Mouse (Mus musculus): ENCODE results near the gene Parp12. TPM values are rescaled to one million over a fixed set of nuclear protein-coding genes. Genes with fewer than 3 reads are reported as not detected.

The Parp12 gene
- polyA plus RNA-seq, 1 experiment from 2014 or later, result 2.7 TPM

DNA sequence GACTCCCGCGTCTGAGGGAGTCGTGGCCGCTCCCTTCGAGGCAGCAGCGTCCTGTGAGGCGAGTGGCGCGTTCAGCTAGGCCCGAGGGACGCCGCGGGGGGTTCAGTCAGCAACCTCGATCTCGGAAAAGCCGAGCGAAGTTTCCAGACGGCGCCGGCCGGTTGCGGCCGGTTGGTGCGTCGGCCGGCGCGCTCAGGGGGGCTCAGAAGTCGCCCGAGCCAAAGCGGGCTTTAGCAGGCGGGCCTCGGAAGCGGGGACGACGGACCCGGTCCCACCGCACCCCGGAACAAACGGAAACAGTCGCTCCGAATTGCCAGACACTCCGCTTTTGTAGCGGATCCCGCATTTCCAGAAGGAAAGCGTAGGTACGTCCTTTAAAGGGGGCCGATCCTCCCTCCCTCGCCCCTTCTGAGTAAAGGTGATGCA is 320 bp upstream of the Parp12 start:
- H3K27ac ChIP-seq (replicated peaks; ENCODE audit: low read depth, low read length), result no peak overlapping the region

DNA sequence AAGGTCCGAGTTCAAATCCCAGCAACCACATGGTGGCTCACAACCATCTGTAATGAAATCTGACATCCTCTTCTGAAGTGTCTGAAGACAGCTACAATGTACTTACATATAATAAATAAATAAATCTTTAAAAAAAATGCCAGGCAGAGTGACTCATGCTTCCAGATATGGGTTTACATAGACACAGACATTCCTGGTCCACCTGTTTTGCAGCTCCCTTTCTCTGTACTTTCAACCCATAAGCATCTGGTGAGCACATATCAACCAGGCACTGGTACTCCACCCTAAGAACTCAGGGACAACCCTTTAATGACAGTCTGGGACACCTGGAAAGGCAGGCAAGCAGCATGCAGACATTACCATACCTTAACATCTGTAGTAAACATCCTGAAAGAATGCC is 2.7 kb downstream of the Parp12 start:
- ATAC-seq (replicated peaks; ENCODE audit: insufficient number of reproducible peaks, low FRiP score, low TSS enrichment, low read depth) (no peak), DNase-seq (ENCODE audit: low spot score) (no peak)
- Histone ChIP-seq H3K27me3 (ENCODE audit: control insufficient read depth, insufficient read depth, low read length) (peaks cover 32% of the 10 kb centered on the region), H3K9me3 (replicated peaks; ENCODE audit: control insufficient read depth, low read length) (peaks cover 3% of the 10 kb centered on the region; the same call in 1 of the 2 replicates), H3K27ac (replicated peaks; ENCODE audit: low read depth, low read length) (no peak overlapping the region), H3K4me2 (ENCODE audit: low read depth, low read length) (no peak overlapping the region), H3K9ac (replicated peaks; ENCODE audit: low read length) (no peak overlapping the region), H3K4me1 (ENCODE audit: control insufficient read depth, insufficient read depth, low read length) (no peaks in the 10 kb centered on the region), H3K4me3 (ENCODE audit: low read depth, low read length) (no peak overlapping the region; the same call in 1 of the 2 replicates), H3K36me3 (replicated peaks; ENCODE audit: control insufficient read depth, insufficient read depth, low read depth, low read length) (no peaks in the 10 kb centered on the region)
- 69% methylated on average over 1 of the region's 1 CpGs for WGBS

More for the DNA sequence above, 320 bp upstream of the Parp12 start:
- no peak for ATAC-seq (replicated peaks; ENCODE audit: insufficient number of reproducible peaks, low FRiP score, low TSS enrichment, low read depth)
- Histone ChIP-seq H3K4me1 (ENCODE audit: control insufficient read depth, insufficient read depth, low read length) (no peaks in the 10 kb centered on the region), H3K4me2 (ENCODE audit: low read depth, low read length) (peak overlapping the region; percentile 70), H3K9ac (replicated peaks; ENCODE audit: low read length) (peak overlapping the region; percentile 52), H3K4me3 (ENCODE audit: low read depth, low read length) (peak overlapping the region; percentile 58), H3K36me3 (replicated peaks; ENCODE audit: control insufficient read depth, insufficient read depth, low read depth, low read length) (no peaks in the 10 kb centered on the region), H3K9me3 (replicated peaks; ENCODE audit: control insufficient read depth, low read length) (peaks cover 3% of the 10 kb centered on the region; the same call in 1 of the 2 replicates), H3K27me3 (ENCODE audit: control insufficient read depth, insufficient read depth, low read length) (peaks cover 32% of the 10 kb centered on the region)
- WGBS, result 8% methylated on average over 49 of the region's 49 CpGs
- peak; percentile 39 for DNase-seq (ENCODE audit: low spot score)

DNA sequence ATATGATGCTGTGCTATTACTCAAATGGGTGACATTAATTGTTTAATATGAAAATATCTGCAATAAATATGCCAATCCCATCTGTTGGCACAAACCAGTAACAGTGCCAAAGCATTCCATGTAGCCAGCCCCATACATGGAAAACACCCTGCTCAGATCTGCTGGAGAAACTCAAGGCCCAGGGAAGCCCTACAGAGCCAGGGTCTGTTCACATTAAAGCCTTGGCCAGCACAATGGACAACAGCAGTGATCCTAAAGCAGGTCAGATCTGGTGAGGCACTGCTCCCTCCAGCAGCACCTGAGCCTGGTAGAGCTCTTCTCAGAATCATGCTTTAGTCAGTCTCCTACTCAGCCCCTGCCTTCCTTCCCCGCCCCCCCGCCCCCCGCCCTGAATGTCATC is 5.0 kb downstream of the Parp12 start:
- no peaks in the 10 kb centered on the region for H3K4me1 ChIP-seq (ENCODE audit: control insufficient read depth, insufficient read depth, low read length)
- H3K9ac ChIP-seq (replicated peaks; ENCODE audit: low read length), result no peak overlapping the region
- no peaks in the 10 kb centered on the region for H3K9me3 ChIP-seq (replicated peaks; ENCODE audit: control insufficient read depth, low read length)
- ATAC-seq (replicated peaks; ENCODE audit: insufficient number of reproducible peaks, low FRiP score, low TSS enrichment, low read depth) (no peak), DNase-seq (ENCODE audit: low spot score) (no peak)
- no peak overlapping the region for H3K4me3 ChIP-seq (ENCODE audit: low read depth, low read length)
- no peaks in the 10 kb centered on the region for H3K36me3 ChIP-seq (replicated peaks; ENCODE audit: control insufficient read depth, insufficient read depth, low read depth, low read length)
- H3K4me2 ChIP-seq (ENCODE audit: low read depth, low read length), result no peak overlapping the region
- WGBS, result 73% methylated on average over 3 of the region's 3 CpGs
- H3K27me3 ChIP-seq (ENCODE audit: control insufficient read depth, insufficient read depth, low read length), result peaks cover 22% of the 10 kb centered on the region
- no peak overlapping the region for H3K27ac ChIP-seq (replicated peaks; ENCODE audit: low read depth, low read length)

DNA sequence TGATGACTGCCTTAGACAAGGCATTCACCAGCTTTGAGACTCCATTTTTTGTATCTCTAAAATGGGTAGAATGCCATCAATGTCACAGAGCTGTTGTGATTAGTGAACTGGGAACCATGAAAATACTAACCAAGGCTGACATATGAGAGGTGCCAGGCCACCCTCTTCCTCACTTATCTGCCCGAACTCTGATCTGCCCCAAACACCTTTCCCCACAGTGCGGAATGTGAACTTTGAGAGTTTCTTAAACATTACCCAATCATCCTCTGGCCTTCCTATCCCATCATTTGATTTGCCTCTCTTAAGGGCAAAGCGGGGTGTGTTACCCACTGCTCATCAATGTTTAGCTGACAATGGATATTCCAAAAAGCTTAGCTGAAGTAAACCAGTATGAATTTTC is 5.4 kb downstream of the Parp12 start:
- Histone ChIP-seq H3K9ac (replicated peaks; ENCODE audit: low read length) (no peak overlapping the region), H3K4me3 (ENCODE audit: low read depth, low read length) (no peak overlapping the region), H3K27me3 (ENCODE audit: control insufficient read depth, insufficient read depth, low read length) (peaks cover 18% of the 10 kb centered on the region), H3K36me3 (replicated peaks; ENCODE audit: control insufficient read depth, insufficient read depth, low read depth, low read length) (no peaks in the 10 kb centered on the region), H3K9me3 (replicated peaks; ENCODE audit: control insufficient read depth, low read length) (no peaks in the 10 kb centered on the region), H3K4me1 (ENCODE audit: control insufficient read depth, insufficient read depth, low read length) (no peaks in the 10 kb centered on the region), H3K27ac (replicated peaks; ENCODE audit: low read depth, low read length) (no peak overlapping the region), H3K4me2 (ENCODE audit: low read depth, low read length) (no peak overlapping the region)
- no peak for ATAC-seq (replicated peaks; ENCODE audit: insufficient number of reproducible peaks, low FRiP score, low TSS enrichment, low read depth)
- WGBS, result 92% methylated on average over 3 of the region's 3 CpGs
- no peak for DNase-seq (ENCODE audit: low spot score)

DNA sequence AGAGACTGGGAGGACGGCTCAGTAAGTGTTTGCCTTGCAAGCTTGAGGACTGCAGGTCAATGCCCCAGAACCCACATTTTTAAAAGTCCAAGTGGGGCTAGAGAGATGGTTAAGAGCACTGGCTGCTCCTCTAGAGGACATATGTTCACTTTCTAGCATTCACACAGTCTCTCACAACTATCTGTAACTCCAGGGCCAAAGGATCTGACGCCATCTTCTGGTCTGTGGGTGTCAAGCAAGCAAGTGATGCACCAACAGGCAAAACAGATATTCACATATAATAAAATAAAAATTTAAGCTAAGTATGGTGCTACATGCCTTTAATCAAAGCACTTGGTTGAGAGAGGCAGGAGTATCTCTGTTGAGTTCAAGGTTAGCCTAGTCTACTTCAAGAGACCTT is 11.3 kb downstream of the Parp12 start:
- Histone ChIP-seq H3K36me3 (replicated peaks; ENCODE audit: control insufficient read depth, insufficient read depth, low read depth, low read length) (no peaks in the 10 kb centered on the region), H3K4me1 (ENCODE audit: control insufficient read depth, insufficient read depth, low read length) (no peaks in the 10 kb centered on the region), H3K27me3 (ENCODE audit: control insufficient read depth, insufficient read depth, low read length) (no peaks in the 10 kb centered on the region), H3K9ac (replicated peaks; ENCODE audit: low read length) (no peak overlapping the region), H3K27ac (replicated peaks; ENCODE audit: low read depth, low read length) (no peak overlapping the region), H3K4me3 (ENCODE audit: low read depth, low read length) (no peak overlapping the region), H3K4me2 (ENCODE audit: low read depth, low read length) (no peak overlapping the region), H3K9me3 (replicated peaks; ENCODE audit: control insufficient read depth, low read length) (no peaks in the 10 kb centered on the region)
- ATAC-seq (replicated peaks; ENCODE audit: insufficient number of reproducible peaks, low FRiP score, low TSS enrichment, low read depth) (no peak), DNase-seq (ENCODE audit: low spot score) (no peak)
- 51% methylated on average over 2 of the region's 2 CpGs for whole genome bisulfite sequencing

DNA sequence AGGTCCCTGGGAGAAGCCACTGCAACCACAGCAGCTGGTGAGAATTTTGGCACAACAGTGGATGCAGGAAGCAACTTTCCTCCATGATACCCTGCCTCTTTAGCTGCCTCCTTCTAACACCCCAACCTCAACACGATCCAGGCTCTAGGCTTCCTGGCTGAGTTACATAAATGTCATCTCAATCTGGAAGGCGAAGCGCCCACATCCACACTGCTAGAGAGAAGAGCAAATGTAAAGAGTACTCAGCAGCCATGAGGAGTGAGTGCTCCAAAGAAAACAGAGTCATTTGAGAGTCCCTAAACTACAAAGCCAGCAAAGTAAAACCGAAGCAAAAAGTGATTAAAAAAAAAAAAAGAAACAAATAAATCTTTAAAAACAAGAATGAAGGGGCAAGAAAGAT is 13.5 kb downstream of the Parp12 start:
- 84% methylated on average over 4 of the region's 4 CpGs for WGBS

DNA sequence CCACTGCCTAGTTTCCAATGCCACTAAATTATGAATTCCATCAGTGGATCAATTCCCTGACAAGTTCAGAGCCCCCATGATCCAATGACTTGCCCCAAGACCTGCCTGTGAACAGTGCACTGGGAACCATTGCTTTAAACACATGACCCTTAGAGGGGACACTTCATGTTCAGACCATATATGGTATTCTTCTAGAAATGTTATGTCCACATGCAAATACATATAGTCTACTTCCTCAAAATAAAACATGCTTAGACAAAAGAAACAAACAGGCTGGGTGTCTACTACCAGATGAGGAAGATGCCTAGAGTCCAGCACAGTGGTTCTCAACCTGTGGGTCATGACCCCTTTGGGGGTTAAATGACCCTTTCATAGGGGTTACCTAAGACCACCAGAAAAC is 41.7 kb downstream of the Parp12 start:
- H3K9me3 ChIP-seq (replicated peaks; ENCODE audit: control insufficient read depth, low read length), result no peaks in the 10 kb centered on the region
- H3K4me2 ChIP-seq (ENCODE audit: low read depth, low read length), result no peak overlapping the region
- H3K9ac ChIP-seq (replicated peaks; ENCODE audit: low read length), result no peak overlapping the region
- DNase-seq (ENCODE audit: low spot score) (no peak), ATAC-seq (replicated peaks; ENCODE audit: insufficient number of reproducible peaks, low FRiP score, low TSS enrichment, low read depth) (no peak)
- H3K36me3 ChIP-seq (replicated peaks; ENCODE audit: control insufficient read depth, insufficient read depth, low read depth, low read length), result no peaks in the 10 kb centered on the region
- no peak overlapping the region for H3K4me3 ChIP-seq (ENCODE audit: low read depth, low read length)
- H3K4me1 ChIP-seq (ENCODE audit: control insufficient read depth, insufficient read depth, low read length), result peaks cover 2% of the 10 kb centered on the region; the same call in 1 of the 2 replicates
- no peak overlapping the region for H3K27ac ChIP-seq (replicated peaks; ENCODE audit: low read depth, low read length)
- H3K27me3 ChIP-seq (ENCODE audit: control insufficient read depth, insufficient read depth, low read length), result no peaks in the 10 kb centered on the region

More for the DNA sequence above, 13.5 kb downstream of the Parp12 start:
- Histone ChIP-seq H3K9ac (replicated peaks; ENCODE audit: low read length) (no peak overlapping the region), H3K27ac (replicated peaks; ENCODE audit: low read depth, low read length) (no peak overlapping the region), H3K9me3 (replicated peaks; ENCODE audit: control insufficient read depth, low read length) (no peaks in the 10 kb centered on the region), H3K36me3 (replicated peaks; ENCODE audit: control insufficient read depth, insufficient read depth, low read depth, low read length) (no peaks in the 10 kb centered on the region), H3K27me3 (ENCODE audit: control insufficient read depth, insufficient read depth, low read length) (no peaks in the 10 kb centered on the region), H3K4me1 (ENCODE audit: control insufficient read depth, insufficient read depth, low read length) (no peaks in the 10 kb centered on the region), H3K4me2 (ENCODE audit: low read depth, low read length) (no peak overlapping the region), H3K4me3 (ENCODE audit: low read depth, low read length) (no peak overlapping the region)
- ATAC-seq (replicated peaks; ENCODE audit: insufficient number of reproducible peaks, low FRiP score, low TSS enrichment, low read depth) (no peak), DNase-seq (ENCODE audit: low spot score) (no peak)

DNA sequence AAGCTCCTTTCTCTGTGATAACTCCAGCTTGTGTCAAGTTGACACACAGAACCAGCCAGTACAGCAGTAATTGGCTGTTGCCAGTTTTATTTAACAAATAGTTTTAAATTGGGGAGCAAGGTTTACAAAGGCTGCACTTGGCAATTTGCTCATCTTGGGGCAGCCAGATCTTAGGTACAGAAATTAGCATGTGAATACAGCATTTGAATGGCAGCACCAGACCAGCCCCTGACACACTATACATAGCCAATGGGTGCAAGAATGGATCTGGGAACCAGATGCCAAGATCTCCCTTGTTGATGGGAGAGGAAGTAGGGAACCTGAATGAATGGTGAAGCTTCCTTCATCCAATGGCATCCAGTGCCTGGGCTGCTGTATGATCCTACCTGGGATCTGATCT is 44.0 kb downstream of the Parp12 start:
- Histone ChIP-seq H3K4me1 (ENCODE audit: control insufficient read depth, insufficient read depth, low read length) (peaks cover 2% of the 10 kb centered on the region; the same call in 1 of the 2 replicates), H3K27ac (replicated peaks; ENCODE audit: low read depth, low read length) (no peak overlapping the region), H3K27me3 (ENCODE audit: control insufficient read depth, insufficient read depth, low read length) (no peaks in the 10 kb centered on the region), H3K9me3 (replicated peaks; ENCODE audit: control insufficient read depth, low read length) (no peaks in the 10 kb centered on the region), H3K9ac (replicated peaks; ENCODE audit: low read length) (no peak overlapping the region), H3K4me2 (ENCODE audit: low read depth, low read length) (no peak overlapping the region), H3K36me3 (replicated peaks; ENCODE audit: control insufficient read depth, insufficient read depth, low read depth, low read length) (no peaks in the 10 kb centered on the region), H3K4me3 (ENCODE audit: low read depth, low read length) (no peak overlapping the region)
- DNase-seq (ENCODE audit: low spot score) (no peak), ATAC-seq (replicated peaks; ENCODE audit: insufficient number of reproducible peaks, low FRiP score, low TSS enrichment, low read depth) (no peak)

All from embryonic facial prominence, embryonic 11.5 days (tissue).